Mouse (Mus musculus): ENCODE measurements around the gene Siah3.

The Siah3 gene

DNA sequence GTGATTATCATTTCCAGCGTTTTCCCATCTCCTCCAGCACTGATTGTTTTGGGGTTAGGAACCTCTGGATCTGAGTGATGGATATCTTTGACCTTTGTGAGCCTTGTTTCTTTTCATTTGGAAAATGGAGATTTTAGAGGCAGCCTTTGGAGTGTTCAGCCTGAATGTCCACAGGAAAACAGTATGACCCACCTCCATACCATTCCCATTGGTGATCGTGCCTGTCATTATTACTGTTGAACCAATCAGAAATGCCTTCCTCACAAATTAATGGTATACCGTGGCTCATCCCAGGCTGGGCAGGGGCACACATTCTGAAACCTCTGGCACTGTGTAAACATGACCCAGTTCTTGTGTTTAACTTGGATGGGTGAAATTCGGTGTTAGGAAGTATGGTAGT is 6.0 kb downstream of the Siah3 start:
- in situ Hi-C loops (cut with MboI; ENCODE audit: low sequenced_read_pairs) = no loop called here

- in situ Hi-C loops (cut with MboI; ENCODE audit: low sequenced_read_pairs) = no loop called here
Measured at GRCm38 (mm10) chr14:75463171-75463570, 7.4 kb downstream of the Siah3 start.

DNA sequence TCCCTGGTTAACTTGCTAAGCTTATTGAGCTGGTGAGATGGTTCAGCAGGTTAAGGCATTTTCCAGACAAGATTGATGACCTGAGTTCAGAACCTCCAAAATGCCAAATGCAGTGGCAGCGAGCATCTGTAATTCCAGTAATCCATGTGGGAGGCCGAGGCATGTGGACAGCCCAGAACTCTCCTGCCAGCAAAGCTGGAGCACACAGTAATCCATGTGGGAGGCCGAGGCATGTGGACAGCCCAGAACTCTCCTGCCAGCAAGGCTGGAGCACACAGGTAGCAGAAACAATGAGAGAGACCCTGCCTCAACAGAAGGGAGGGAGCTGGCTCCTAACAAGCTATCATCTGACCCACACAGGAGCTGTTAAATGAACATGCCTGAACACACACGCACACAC is 13.2 kb downstream of the Siah3 start:
- in situ Hi-C loops (cut with MboI; ENCODE audit: low sequenced_read_pairs) = no loop called here

DNA sequence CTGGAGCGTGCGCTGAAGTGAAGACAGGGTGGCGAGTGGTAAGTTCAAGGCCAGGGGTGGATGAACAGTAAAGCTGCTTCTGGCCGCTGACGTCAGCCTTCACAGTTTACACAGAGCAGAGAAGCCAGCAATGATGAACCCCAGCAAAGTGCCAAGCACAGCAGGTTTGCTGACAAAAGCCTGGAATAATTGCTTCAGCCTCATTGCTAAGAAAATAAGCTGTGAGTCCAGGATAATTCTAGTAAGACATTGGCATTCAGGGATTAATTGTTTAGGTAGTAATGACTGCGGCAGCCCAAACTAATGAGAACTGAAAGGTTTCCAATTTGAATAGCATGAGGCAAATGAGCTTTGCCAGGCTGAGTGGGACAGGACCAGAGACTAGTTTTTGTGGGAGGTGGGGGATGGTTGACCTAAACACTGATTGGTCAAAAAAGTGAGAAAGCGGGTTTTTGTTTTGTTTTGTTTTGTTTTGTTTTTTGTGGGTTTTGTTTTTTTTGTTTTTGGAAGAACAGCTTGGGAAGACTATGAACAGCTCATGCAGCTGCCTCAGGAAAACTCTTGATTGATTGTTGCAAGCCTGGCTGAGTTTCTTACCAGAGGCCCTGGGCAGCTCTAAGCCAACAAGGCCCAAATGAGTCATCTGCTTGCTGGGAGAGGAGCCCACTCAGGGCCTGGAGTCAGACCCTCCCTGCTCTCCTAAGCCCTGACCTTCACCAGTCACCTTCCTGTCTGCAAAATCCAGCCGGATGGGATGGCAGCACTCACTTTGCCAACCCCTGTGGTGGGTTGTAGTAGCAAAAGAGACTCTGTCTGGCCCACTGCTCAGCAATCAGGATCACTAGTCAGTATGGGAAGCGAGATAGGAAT is 17.5 kb downstream of the Siah3 start:
- in situ Hi-C loops (cut with MboI; ENCODE audit: low sequenced_read_pairs) = no loop called here

GRCm38 (mm10) chr14:75475887-75476286 is 20.1 kb downstream of the Siah3 start:
- in situ Hi-C loops (cut with MboI; ENCODE audit: low sequenced_read_pairs) = no loop called here

GRCm38 (mm10) chr14:75482231-75483175 is 26.7 kb downstream of the Siah3 start:
- in situ Hi-C loops (cut with MboI; ENCODE audit: low sequenced_read_pairs) = no loop called here

- in situ Hi-C loops (cut with MboI; ENCODE audit: low sequenced_read_pairs) = no loop called here
Measured at GRCm38 (mm10) chr14:75483176-75483546, 27.4 kb downstream of the Siah3 start.

DNA sequence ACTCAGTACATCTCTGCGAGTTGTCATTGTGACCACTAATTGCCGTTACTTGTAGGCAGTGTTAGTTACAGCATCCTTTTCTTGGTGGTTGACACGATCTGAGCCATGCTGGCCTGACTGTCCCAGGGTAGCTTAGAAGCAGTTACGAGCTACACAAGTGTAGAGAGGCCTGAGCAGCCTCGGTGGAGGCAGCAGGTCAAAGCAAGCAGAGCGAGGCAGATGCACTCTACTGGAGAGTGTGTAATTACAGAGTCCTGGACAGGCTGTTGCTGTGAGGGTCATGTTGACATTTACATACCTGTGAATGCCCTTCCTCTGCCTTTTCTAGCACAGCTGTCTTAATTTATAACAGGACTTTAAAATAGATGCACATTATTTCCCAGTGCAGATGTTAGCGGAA is 32.1 kb downstream of the Siah3 start:
- in situ Hi-C loops (cut with MboI; ENCODE audit: low sequenced_read_pairs) = no loop called here

GRCm38 (mm10) chr14:75493555-75494194 is 37.9 kb downstream of the Siah3 start:
- in situ Hi-C loops (cut with MboI; ENCODE audit: low sequenced_read_pairs) = no loop called here

GRCm38 (mm10) chr14:75494926-75495325 is 39.1 kb downstream of the Siah3 start:
- in situ Hi-C loops (cut with MboI; ENCODE audit: low sequenced_read_pairs) = no loop called here

GRCm38 (mm10) chr14:75501501-75501990 is 45.8 kb downstream of the Siah3 start:
- in situ Hi-C loops (cut with MboI; ENCODE audit: low sequenced_read_pairs) = no loop called here

GRCm38 (mm10) chr14:75502446-75502845 is 46.7 kb downstream of the Siah3 start:
- in situ Hi-C loops (cut with MboI; ENCODE audit: low sequenced_read_pairs) = no loop called here

DNA sequence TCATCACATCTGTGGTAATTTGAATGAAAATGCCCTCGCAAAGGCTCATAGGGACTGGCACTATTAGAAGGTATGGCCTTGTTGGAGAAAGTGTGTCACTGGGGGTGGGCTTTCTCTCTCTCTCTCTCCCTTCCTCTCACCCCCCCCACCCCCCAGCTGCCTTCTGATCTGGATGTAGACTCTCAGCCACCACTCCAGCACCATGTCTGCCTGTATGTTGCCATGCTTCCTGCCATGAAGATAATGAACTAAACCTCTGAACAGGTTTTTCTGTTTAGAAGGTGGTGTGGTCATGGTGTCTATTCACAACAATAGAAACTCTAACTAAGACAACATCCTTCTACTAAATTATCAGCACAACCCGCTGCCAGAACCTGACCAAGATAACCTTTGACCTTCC is 48.5 kb downstream of the Siah3 start:
- in situ Hi-C loops (cut with MboI; ENCODE audit: low sequenced_read_pairs) = no loop called here

GRCm38 (mm10) chr14:75505126-75505840 is 49.5 kb downstream of the Siah3 start:
- in situ Hi-C loops (cut with MboI; ENCODE audit: low sequenced_read_pairs) = no loop called here

DNA sequence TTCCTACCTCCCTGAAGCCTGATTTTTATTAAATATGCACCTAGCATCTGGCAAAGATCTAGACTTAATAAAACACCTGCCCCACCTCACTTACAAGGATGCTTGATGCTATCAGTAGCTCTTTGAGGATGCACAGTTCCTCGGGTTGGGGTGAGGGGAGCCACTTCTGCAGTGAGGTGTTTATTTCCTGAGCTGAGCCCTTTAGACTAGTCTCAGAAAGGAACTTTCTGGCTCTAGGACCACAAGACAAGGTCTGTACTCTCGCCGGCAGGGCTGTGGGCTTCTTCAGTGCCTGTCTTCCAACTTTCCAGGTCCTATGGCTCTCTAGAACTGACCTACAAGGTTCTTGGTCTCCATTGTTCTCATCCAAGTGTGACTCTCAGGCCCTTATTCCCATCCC is 50.5 kb downstream of the Siah3 start:
- in situ Hi-C loops (cut with MboI; ENCODE audit: low sequenced_read_pairs) = no loop called here

GRCm38 (mm10) chr14:75510125-75510524 is 54.3 kb downstream of the Siah3 start:
- in situ Hi-C loops (cut with MboI; ENCODE audit: low sequenced_read_pairs) = no loop called here

- in situ Hi-C loops (cut with MboI; ENCODE audit: low sequenced_read_pairs) = no loop called here
Measured at GRCm38 (mm10) chr14:75512946-75513345, 57.2 kb downstream of the Siah3 start.

GRCm38 (mm10) chr14:75516161-75516560 is 60.4 kb downstream of the Siah3 start:
- in situ Hi-C loops (cut with MboI; ENCODE audit: low sequenced_read_pairs) = no loop called here

DNA sequence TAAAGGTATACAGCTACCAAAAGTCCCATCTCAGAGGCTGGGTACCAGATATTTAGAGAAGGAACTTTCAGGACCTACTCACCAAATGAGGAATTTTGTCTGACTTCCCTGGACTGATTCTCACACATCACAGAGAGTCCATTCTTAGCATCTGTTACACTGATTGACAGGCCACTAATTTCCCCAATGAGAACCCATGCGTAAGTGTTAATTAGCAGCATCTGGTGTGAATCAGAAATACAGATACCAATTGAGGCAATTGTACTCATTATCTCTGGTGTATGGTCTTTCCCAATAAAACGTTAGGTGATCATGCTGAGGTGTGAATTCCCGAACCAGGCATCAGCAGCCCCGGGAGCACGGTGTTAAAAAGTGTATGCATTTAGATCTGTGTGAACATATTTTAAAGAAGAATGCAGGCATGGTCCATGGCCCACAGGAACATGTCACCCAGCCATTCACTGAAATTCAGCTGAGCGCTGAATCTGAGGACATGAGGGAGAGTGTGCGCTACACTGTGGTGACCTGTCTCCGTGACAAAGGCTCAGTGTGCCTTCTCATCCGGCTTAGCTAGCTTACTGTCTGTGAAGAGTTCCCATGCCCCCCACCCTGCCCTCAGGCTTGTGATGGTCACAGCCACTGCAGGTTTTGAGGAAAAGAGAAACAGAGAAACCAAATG is 61.3 kb downstream of the Siah3 start:
- in situ Hi-C loops (cut with MboI; ENCODE audit: low sequenced_read_pairs) = no loop called here

Data from CH12F3 (cell line).